Mouse (Mus musculus) forebrain, embryonic 16.5 days (tissue): ENCODE data around the gene Syt2. TPM values are rescaled to one million over a fixed set of nuclear protein-coding genes. Genes with fewer than 3 reads are reported as not detected.

Source experiments
- ATAC-seq: fragments of 200-750 bp; cut with Nextera tagmentation; 2 replicates; pipeline ENCODE4 v1.8.0; 2017; ENCODE audit warnings: mild to moderate bottlenecking, moderate library complexity
- H3K27ac ChIP-seq: fragments of 300-500 bp; sonication (generic); 2 replicates; pipeline ENCODE4 v1.5.1; 2014; ENCODE audit warnings: low read length, control low read depth
- H3K27me3 ChIP-seq: fragments of 300-500 bp; sonication (generic); replicated peaks from 2 replicates; pipeline ENCODE4 v1.6.1; 2014; ENCODE audit warnings: low read length; ENCODE audit not compliant: control insufficient read depth, insufficient read depth
- H3K36me3 ChIP-seq: fragments of 300-500 bp; sonication (generic); 2 replicates; pipeline ENCODE4 v1.6.1; 2014; ENCODE audit not compliant: control insufficient read depth, insufficient read depth
- H3K4me1 ChIP-seq: fragments of 300-500 bp; sonication (generic); replicated peaks from 2 replicates; pipeline ENCODE4 v1.6.1; 2014; ENCODE audit warnings: low read length; ENCODE audit not compliant: control insufficient read depth, insufficient read depth
- H3K4me2 ChIP-seq: fragments of 300-500 bp; sonication (generic); 2 replicates; pipeline ENCODE4 v1.6.1; 2014; ENCODE audit warnings: mild to moderate bottlenecking, low read length, control low read depth
- H3K4me3 ChIP-seq: fragments of 300-500 bp; sonication (generic); replicated peaks from 2 replicates; pipeline ENCODE4 v1.5.1; 2014; ENCODE audit warnings: mild to moderate bottlenecking, low read length, control low read depth
- H3K9ac ChIP-seq: fragments of 300-500 bp; sonication (generic); replicated peaks from 2 replicates; pipeline ENCODE4 v1.6.1; 2014; ENCODE audit warnings: low read depth, low read length, control low read depth
- H3K9me3 ChIP-seq: fragments of 300-500 bp; sonication (generic); 2 replicates; pipeline ENCODE4 v1.6.1; 2016; ENCODE audit warnings: low read length; ENCODE audit not compliant: control insufficient read depth
- WGBS: fragments of 180-500 bp; shearing (Covaris S2); extraction: QIAGEN DNeasy Blood & Tissue Kit; methylation state at CpG from one replicate; pipeline ENCODE4 v1.1.7; 2014; 5-methylcytosine and 5-hydroxymethylcytosine counted together
- polyA plus RNA-seq: library from polyadenylated mRNA; unstranded; fragments of >200 nt; fragmentation: Nextera tagmentation; extraction: Ambion mirVana; gene quantifications from 2 replicates; pipeline ENCODE4 v1.2.1, GENCODE M21; 2015

The Syt2 gene
- polyA plus RNA-seq, 1 experiment from 2014 or later, result 1.1 TPM

GRCm38 (mm10) chr1:134770312-134770711, 123.8 kb downstream of the Syt2 start:
- Histone ChIP-seq H3K9ac (no peak overlapping the region), H3K4me1 (no peaks in the 10 kb centered on the region), H3K9me3 (no peaks in the 10 kb centered on the region), H3K27me3 (no peaks in the 10 kb centered on the region), H3K4me3 (no peak overlapping the region), H3K4me2 (no peak overlapping the region), H3K27ac (no peak overlapping the region), H3K36me3 (peaks cover 7% of the 10 kb centered on the region)
- ATAC-seq, result no peak
- 98% methylated on average over 5 of the region's 5 CpGs for whole genome bisulfite sequencing

GRCm38 (mm10) chr1:134771353-134771752, 124.9 kb downstream of the Syt2 start:
- 83% methylated on average over 6 of the region's 6 CpGs for WGBS
- Histone ChIP-seq H3K9me3 (no peaks in the 10 kb centered on the region), H3K9ac (no peak overlapping the region), H3K4me1 (no peaks in the 10 kb centered on the region), H3K27me3 (no peaks in the 10 kb centered on the region), H3K4me3 (no peak overlapping the region), H3K36me3 (peaks cover 11% of the 10 kb centered on the region), H3K4me2 (no peak overlapping the region), H3K27ac (no peak overlapping the region)
- ATAC-seq, result no peak

- H3K27ac ChIP-seq, result no peak overlapping the region
- 92% methylated on average over 7 of the region's 7 CpGs for WGBS
These were observed 125.5 kb downstream of the Syt2 start for GRCm38 (mm10) chr1:134771999-134772398.

GRCm38 (mm10) chr1:134772821-134773220, 126.3 kb downstream of the Syt2 start:
- no peak overlapping the region for H3K4me3 ChIP-seq
- H3K4me2 ChIP-seq, result no peak overlapping the region
- no peak overlapping the region for H3K9ac ChIP-seq
- no peak overlapping the region for H3K27ac ChIP-seq
- peaks cover 12% of the 10 kb centered on the region for H3K36me3 ChIP-seq
- no peak for ATAC-seq
- H3K9me3 ChIP-seq, result no peaks in the 10 kb centered on the region
- WGBS, result 83% methylated on average over 3 of the region's 3 CpGs
- no peaks in the 10 kb centered on the region for H3K27me3 ChIP-seq
- no peaks in the 10 kb centered on the region for H3K4me1 ChIP-seq

More at GRCm38 (mm10) chr1:134771999-134772398, 125.5 kb downstream of the Syt2 start:
- no peak for ATAC-seq
- H3K9ac ChIP-seq, result no peak overlapping the region
- H3K27me3 ChIP-seq, result no peaks in the 10 kb centered on the region
- no peak overlapping the region for H3K4me3 ChIP-seq
- no peaks in the 10 kb centered on the region for H3K4me1 ChIP-seq
- H3K36me3 ChIP-seq, result peaks cover 12% of the 10 kb centered on the region
- H3K9me3 ChIP-seq, result no peaks in the 10 kb centered on the region
- no peak overlapping the region for H3K4me2 ChIP-seq

GRCm38 (mm10) chr1:134773256-134773655, 126.8 kb downstream of the Syt2 start:
- H3K4me3 ChIP-seq, result no peak overlapping the region
- no peaks in the 10 kb centered on the region for H3K27me3 ChIP-seq
- H3K4me2 ChIP-seq, result no peak overlapping the region
- WGBS, result 55% methylated on average over 12 of the region's 12 CpGs
- no peak overlapping the region for H3K9ac ChIP-seq
- peaks cover 9% of the 10 kb centered on the region for H3K36me3 ChIP-seq
- ATAC-seq, result no peak
- no peaks in the 10 kb centered on the region for H3K9me3 ChIP-seq
- H3K4me1 ChIP-seq, result no peaks in the 10 kb centered on the region
- no peak overlapping the region for H3K27ac ChIP-seq

- H3K9ac ChIP-seq, result no peak overlapping the region
- no peak for ATAC-seq
- H3K27me3 ChIP-seq, result no peaks in the 10 kb centered on the region
- no peaks in the 10 kb centered on the region for H3K9me3 ChIP-seq
- no peaks in the 10 kb centered on the region for H3K4me1 ChIP-seq
- no peak overlapping the region for H3K4me2 ChIP-seq
- no peak overlapping the region for H3K27ac ChIP-seq
- no peak overlapping the region for H3K4me3 ChIP-seq
- 74% methylated on average over 2 of the region's 2 CpGs for WGBS
- H3K36me3 ChIP-seq, result peaks cover 9% of the 10 kb centered on the region
These were observed 127.8 kb downstream of the Syt2 start for GRCm38 (mm10) chr1:134774247-134774646.

- Histone ChIP-seq H3K4me3 (no peak overlapping the region), H3K27ac (no peak overlapping the region), H3K27me3 (no peaks in the 10 kb centered on the region), H3K4me1 (no peaks in the 10 kb centered on the region), H3K4me2 (no peak overlapping the region), H3K9me3 (no peaks in the 10 kb centered on the region), H3K36me3 (peaks cover 9% of the 10 kb centered on the region), H3K9ac (no peak overlapping the region)
- no peak for ATAC-seq
- WGBS, result 63% methylated on average over 6 of the region's 6 CpGs
These were observed 128.3 kb downstream of the Syt2 start for GRCm38 (mm10) chr1:134774728-134775287.

- Histone ChIP-seq H3K27me3 (no peaks in the 10 kb centered on the region), H3K9ac (no peak overlapping the region), H3K4me3 (no peak overlapping the region), H3K4me2 (no peak overlapping the region), H3K4me1 (no peaks in the 10 kb centered on the region), H3K27ac (no peak overlapping the region), H3K36me3 (peaks cover 9% of the 10 kb centered on the region), H3K9me3 (no peaks in the 10 kb centered on the region)
- 50% methylated on average over 3 of the region's 3 CpGs for WGBS
- ATAC-seq, result no peak
These were observed 129.2 kb downstream of the Syt2 start for GRCm38 (mm10) chr1:134775631-134776030.

- no peak overlapping the region for H3K4me2 ChIP-seq
- no peaks in the 10 kb centered on the region for H3K27me3 ChIP-seq
- no peak overlapping the region for H3K9ac ChIP-seq
- no peak for ATAC-seq
- no peaks in the 10 kb centered on the region for H3K9me3 ChIP-seq
- WGBS, result 88% methylated on average over 12 of the region's 12 CpGs
- H3K27ac ChIP-seq, result no peak overlapping the region
- H3K36me3 ChIP-seq, result peaks cover 8% of the 10 kb centered on the region
- no peaks in the 10 kb centered on the region for H3K4me1 ChIP-seq
- no peak overlapping the region for H3K4me3 ChIP-seq
These were observed 130.9 kb downstream of the Syt2 start for GRCm38 (mm10) chr1:134777201-134777885.
